Mouse (Mus musculus): ENCODE results near the gene Gm36210.

GRCm38 (mm10) chr7:4865090-4865489 lies 41.2 kb downstream of the Gm36210 start:
- TF ChIP-seq POLR2A (IDR thresholded peaks at IDR 0.05; ENCODE audit: borderline replicate concordance, low read depth, low read length), result no peak
- peak; percentile 23; the same call in 1 of the 2 replicates for TF ChIP-seq CTCF (IDR thresholded peaks at IDR 0.05; ENCODE audit: low read depth, low read length)

Measured in bone marrow macrophage, adult 2 months (primary cell).